Mouse (Mus musculus): Measurements from ENCODE around the gene Ggct. TPM values are rescaled to one million over a fixed set of nuclear protein-coding genes. Genes with fewer than 3 reads are reported as not detected.

Gene Ggct
- polyA plus RNA-seq, 1 experiment, result 1.5 TPM

DNA sequence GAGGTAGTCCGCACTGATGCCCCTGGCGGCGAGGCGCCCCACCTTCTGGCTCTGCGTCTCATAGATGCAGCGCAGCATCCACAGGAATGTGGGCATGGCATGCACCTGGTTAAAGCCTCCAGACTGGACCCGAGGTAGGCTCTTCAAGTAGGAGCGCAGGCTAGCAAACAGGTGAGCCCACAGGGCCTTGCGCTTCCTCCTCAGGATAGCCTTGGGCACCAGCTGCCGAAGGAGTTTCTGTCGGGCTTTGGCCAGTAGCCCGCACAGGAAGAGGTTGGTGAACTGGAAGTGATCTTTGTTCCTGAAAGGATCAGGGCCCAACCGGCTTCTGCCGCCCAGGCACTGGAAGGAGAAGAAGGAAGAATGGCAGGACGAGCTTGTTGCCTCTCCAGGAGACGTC is 49.5 kb downstream of the Ggct start:
- peaks cover 11% of the 10 kb centered on the region for H3K36me3 ChIP-seq (ENCODE audit: control insufficient read depth, insufficient read depth, low read length)

DNA sequence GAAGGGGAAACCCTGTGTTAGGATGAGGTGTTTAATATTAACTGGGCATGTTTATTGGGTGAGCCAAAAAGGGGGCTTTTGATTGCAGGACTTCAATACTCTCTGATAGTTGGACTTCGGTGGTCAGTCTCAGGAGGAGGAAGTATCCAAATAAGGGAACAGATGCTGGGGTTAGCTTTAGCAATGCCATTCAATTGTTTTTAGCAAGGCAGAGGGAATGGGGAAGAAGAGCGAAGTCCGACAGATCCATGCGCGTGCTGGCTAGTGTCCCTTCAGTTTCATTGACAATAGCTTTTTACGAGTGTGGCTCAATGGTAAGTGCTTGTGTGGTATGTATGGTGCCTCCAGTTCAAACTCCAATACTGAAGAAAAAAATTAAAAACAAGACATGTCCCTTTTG is 51.6 kb downstream of the Ggct start:
- Histone ChIP-seq H3K4me1 (ENCODE audit: control insufficient read depth, insufficient read depth, insufficient read length, low read length) (peaks cover 8% of the 10 kb centered on the region; the same call in 1 of the 2 replicates), H3K4me3 (ENCODE audit: low read depth, low read length) (no peak overlapping the region), H3K36me3 (ENCODE audit: control insufficient read depth, insufficient read depth, low read length) (peaks cover 20% of the 10 kb centered on the region), H3K27me3 (ENCODE audit: control insufficient read depth, insufficient read depth, low read length) (no peaks in the 10 kb centered on the region), H3K27ac (ENCODE audit: insufficient read depth, low read depth, low read length) (no peak overlapping the region)
- WGBS, result 87% methylated on average over 6 of the region's 6 CpGs
- TF ChIP-seq POLR2A (IDR thresholded peaks at IDR 0.05; ENCODE audit: low read depth, low read length) (no peak), CTCF (IDR thresholded peaks at IDR 0.05; ENCODE audit: extremely low read depth, insufficient read length, insufficient replicate concordance, low read depth, low read length) (no peak)

More for the DNA sequence above, 49.5 kb downstream of the Ggct start:
- Histone ChIP-seq H3K27ac (ENCODE audit: insufficient read depth, low read depth, low read length) (no peak overlapping the region), H3K4me1 (ENCODE audit: control insufficient read depth, insufficient read depth, insufficient read length, low read length) (peaks cover 8% of the 10 kb centered on the region; the same call in 1 of the 2 replicates), H3K4me3 (ENCODE audit: low read depth, low read length) (no peak overlapping the region), H3K27me3 (ENCODE audit: control insufficient read depth, insufficient read depth, low read length) (no peaks in the 10 kb centered on the region)
- TF ChIP-seq POLR2A (IDR thresholded peaks at IDR 0.05; ENCODE audit: low read depth, low read length) (no peak), CTCF (IDR thresholded peaks at IDR 0.05; ENCODE audit: extremely low read depth, insufficient read length, insufficient replicate concordance, low read depth, low read length) (no peak)
- WGBS, result 88% methylated on average over 16 of the region's 16 CpGs

DNA sequence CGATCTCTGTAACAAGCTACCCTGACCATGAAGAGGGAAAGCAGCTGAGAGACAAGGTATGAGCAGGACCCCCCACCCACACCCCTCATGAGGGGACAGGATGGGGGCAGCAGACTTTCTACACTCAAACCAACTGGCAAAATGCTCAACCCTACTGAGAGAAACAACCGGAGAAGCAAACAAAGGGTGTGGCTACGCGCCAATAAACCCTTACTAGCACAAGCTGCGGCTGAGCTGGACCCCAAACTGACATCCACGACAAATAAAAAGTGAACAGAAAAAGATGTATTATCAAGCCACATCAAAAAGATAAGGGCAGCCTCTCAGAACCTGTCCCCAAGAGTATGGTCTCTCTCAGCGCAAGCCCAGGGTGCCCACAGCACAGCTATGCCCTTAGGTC is 52.6 kb downstream of the Ggct start:
- TF ChIP-seq CTCF (IDR thresholded peaks at IDR 0.05; ENCODE audit: extremely low read depth, insufficient read length, insufficient replicate concordance, low read depth, low read length) (no peak), POLR2A (IDR thresholded peaks at IDR 0.05; ENCODE audit: low read depth, low read length) (no peak)
- peaks cover 21% of the 10 kb centered on the region for H3K36me3 ChIP-seq (ENCODE audit: control insufficient read depth, insufficient read depth, low read length)
- H3K27ac ChIP-seq (ENCODE audit: insufficient read depth, low read depth, low read length), result no peak overlapping the region
- H3K4me3 ChIP-seq (ENCODE audit: low read depth, low read length), result no peak overlapping the region
- H3K4me1 ChIP-seq (ENCODE audit: control insufficient read depth, insufficient read depth, insufficient read length, low read length), result peaks cover 8% of the 10 kb centered on the region; the same call in 1 of the 2 replicates
- WGBS, result 55% methylated on average over 7 of the region's 7 CpGs
- no peaks in the 10 kb centered on the region for H3K27me3 ChIP-seq (ENCODE audit: control insufficient read depth, insufficient read depth, low read length)

DNA sequence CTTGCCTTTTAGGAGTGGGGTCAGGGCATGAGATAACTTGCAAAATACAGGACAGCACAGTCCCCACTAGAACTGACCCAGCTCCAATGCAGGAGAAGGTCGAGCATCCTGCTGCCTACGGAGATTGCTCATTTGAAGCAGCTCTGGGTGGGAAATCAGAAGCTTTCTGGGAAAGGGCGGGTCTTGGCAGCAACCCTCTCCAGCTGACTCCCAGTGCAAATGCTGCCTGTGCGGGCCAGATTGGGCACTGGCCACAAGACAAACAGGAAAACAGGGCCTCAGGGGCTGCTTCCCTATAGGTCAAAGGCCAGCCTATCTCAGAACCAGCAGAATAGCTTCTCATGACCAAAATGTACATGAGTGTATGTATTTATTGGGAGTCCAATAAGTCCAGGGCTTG is 53.1 kb downstream of the Ggct start:
- H3K36me3 ChIP-seq (ENCODE audit: control insufficient read depth, insufficient read depth, low read length), result peaks cover 24% of the 10 kb centered on the region
- peaks cover 8% of the 10 kb centered on the region; the same call in 1 of the 2 replicates for H3K4me1 ChIP-seq (ENCODE audit: control insufficient read depth, insufficient read depth, insufficient read length, low read length)
- H3K27ac ChIP-seq (ENCODE audit: insufficient read depth, low read depth, low read length), result no peak overlapping the region
- no peak for TF ChIP-seq CTCF (IDR thresholded peaks at IDR 0.05; ENCODE audit: extremely low read depth, insufficient read length, insufficient replicate concordance, low read depth, low read length)
- TF ChIP-seq POLR2A (IDR thresholded peaks at IDR 0.05; ENCODE audit: low read depth, low read length), result no peak
- H3K27me3 ChIP-seq (ENCODE audit: control insufficient read depth, insufficient read depth, low read length), result no peaks in the 10 kb centered on the region
- no peak overlapping the region for H3K4me3 ChIP-seq (ENCODE audit: low read depth, low read length)
- WGBS, result 38% methylated on average over 4 of the region's 4 CpGs

DNA sequence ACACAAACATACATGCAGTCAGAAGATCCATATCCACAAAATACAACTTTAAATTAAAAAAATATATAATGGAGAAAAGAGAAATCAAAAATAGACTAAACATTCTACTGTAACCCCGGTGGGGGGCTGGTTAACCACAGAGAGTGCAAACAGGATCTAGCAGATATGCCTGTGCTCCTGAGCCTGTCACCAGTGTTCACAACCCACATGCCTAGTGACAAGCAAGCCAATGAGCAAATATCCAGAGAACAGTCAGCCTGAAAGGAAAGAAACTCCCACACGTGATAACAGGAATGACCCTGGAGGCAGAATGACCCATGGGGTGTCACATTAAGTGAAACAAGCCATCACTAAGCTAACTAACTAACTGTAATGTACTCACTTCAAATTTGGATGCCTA is 56.3 kb downstream of the Ggct start:
- H3K4me1 ChIP-seq (ENCODE audit: control insufficient read depth, insufficient read depth, insufficient read length, low read length), result peaks cover 8% of the 10 kb centered on the region; the same call in 1 of the 2 replicates
- 68% methylated on average over 2 of the region's 2 CpGs for WGBS

DNA sequence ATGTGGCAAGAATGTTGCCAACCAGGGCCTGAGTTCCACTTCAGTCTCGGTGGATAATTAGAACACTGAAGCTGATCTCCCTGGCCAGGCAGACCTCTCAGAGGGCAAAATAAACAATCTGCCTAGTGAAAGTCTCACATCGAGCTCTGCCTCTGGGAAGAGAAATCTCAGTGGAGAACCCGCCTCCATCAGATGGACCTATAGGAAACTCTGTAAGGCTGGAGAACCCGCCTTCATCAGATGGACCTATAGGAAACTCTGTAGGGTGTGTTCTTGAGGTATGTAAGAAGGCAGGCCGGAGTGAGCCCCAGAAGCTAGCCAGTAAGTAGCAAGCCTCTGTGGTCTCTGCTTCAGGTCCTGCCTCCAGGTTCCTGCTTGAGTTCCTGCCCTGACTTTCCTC is 57.8 kb downstream of the Ggct start:
- H3K36me3 ChIP-seq (ENCODE audit: control insufficient read depth, insufficient read depth, low read length), result peaks cover 13% of the 10 kb centered on the region
- 79% methylated on average over 5 of the region's 5 CpGs for WGBS
- H3K4me3 ChIP-seq (ENCODE audit: low read depth, low read length), result no peak overlapping the region
- H3K4me1 ChIP-seq (ENCODE audit: control insufficient read depth, insufficient read depth, insufficient read length, low read length), result peaks cover 8% of the 10 kb centered on the region; the same call in 1 of the 2 replicates
- no peak overlapping the region for H3K27ac ChIP-seq (ENCODE audit: insufficient read depth, low read depth, low read length)
- no peak for TF ChIP-seq CTCF (IDR thresholded peaks at IDR 0.05; ENCODE audit: extremely low read depth, insufficient read length, insufficient replicate concordance, low read depth, low read length)
- no peaks in the 10 kb centered on the region for H3K27me3 ChIP-seq (ENCODE audit: control insufficient read depth, insufficient read depth, low read length)

More for the DNA sequence above, 56.3 kb downstream of the Ggct start:
- Histone ChIP-seq H3K36me3 (ENCODE audit: control insufficient read depth, insufficient read depth, low read length) (peaks cover 13% of the 10 kb centered on the region), H3K27me3 (ENCODE audit: control insufficient read depth, insufficient read depth, low read length) (no peaks in the 10 kb centered on the region), H3K27ac (ENCODE audit: insufficient read depth, low read depth, low read length) (no peak overlapping the region), H3K4me3 (ENCODE audit: low read depth, low read length) (no peak overlapping the region)
- no peak for TF ChIP-seq CTCF (IDR thresholded peaks at IDR 0.05; ENCODE audit: extremely low read depth, insufficient read length, insufficient replicate concordance, low read depth, low read length)
- TF ChIP-seq POLR2A (IDR thresholded peaks at IDR 0.05; ENCODE audit: low read depth, low read length), result no peak

DNA sequence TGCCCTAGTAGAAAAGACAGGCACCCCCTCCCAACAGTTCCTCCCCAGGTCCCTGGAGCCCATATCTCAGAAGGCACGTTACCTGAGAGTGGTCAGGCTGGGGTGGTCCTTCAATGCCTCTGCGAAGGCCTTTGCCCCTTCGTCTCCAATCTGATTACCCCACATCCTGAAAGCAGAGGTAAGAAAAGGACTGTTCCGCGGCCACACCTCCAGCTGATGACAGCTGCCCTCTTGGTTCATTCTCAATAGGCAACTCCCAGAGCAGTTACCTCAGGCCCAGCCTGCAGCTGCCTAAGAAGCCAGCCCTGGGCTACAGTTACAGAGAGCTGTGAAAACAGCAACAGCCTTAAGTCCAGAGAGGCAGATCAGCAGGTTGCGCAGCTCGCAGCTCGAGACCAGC is 58.4 kb downstream of the Ggct start:
- no peak overlapping the region for H3K27ac ChIP-seq (ENCODE audit: insufficient read depth, low read depth, low read length)
- TF ChIP-seq CTCF (IDR thresholded peaks at IDR 0.05; ENCODE audit: extremely low read depth, insufficient read length, insufficient replicate concordance, low read depth, low read length), result no peak
- TF ChIP-seq POLR2A (IDR thresholded peaks at IDR 0.05; ENCODE audit: low read depth, low read length), result no peak
- WGBS, result 85% methylated on average over 8 of the region's 8 CpGs

More for the DNA sequence above, 58.4 kb downstream of the Ggct start:
- Histone ChIP-seq H3K36me3 (ENCODE audit: control insufficient read depth, insufficient read depth, low read length) (peaks cover 16% of the 10 kb centered on the region), H3K27me3 (ENCODE audit: control insufficient read depth, insufficient read depth, low read length) (no peaks in the 10 kb centered on the region), H3K4me1 (ENCODE audit: control insufficient read depth, insufficient read depth, insufficient read length, low read length) (peaks cover 2% of the 10 kb centered on the region; the same call in 1 of the 2 replicates), H3K4me3 (ENCODE audit: low read depth, low read length) (no peak overlapping the region)

Measured in small intestine, adult 2 months (tissue).